Mouse (Mus musculus): ENCODE data around the gene Bora. TPM values are rescaled to one million over a fixed set of nuclear protein-coding genes. Genes with fewer than 3 reads are reported as not detected.
A peak's percentile ranks its signal among the peaks of the same experiment; 100 is the strongest.

The Bora gene
- polyA plus RNA-seq, 1 experiment from 2014 or later, result 65.9 TPM

GRCm38 (mm10) chr14:99088947-99089346, 42.9 kb downstream of the Bora start:
- H3K4me2 ChIP-seq (replicated peaks), result no peak overlapping the region
- H3K9ac ChIP-seq (replicated peaks), result no peak overlapping the region
- H3K27me3 ChIP-seq, result no peaks in the 10 kb centered on the region
- no peaks in the 10 kb centered on the region for H3K4me1 ChIP-seq
- 91% methylated on average over 7 of the region's 7 CpGs for WGBS
- H3K36me3 ChIP-seq, result peaks cover 72% of the 10 kb centered on the region
- H3K4me3 ChIP-seq, result no peak overlapping the region
- H3K9me3 ChIP-seq, result no peaks in the 10 kb centered on the region
- ATAC-seq (ENCODE audit: low FRiP score, low read depth), result no peak
- H3K27ac ChIP-seq (replicated peaks), result no peak overlapping the region

GRCm38 (mm10) chr14:99099267-99099966, 53.4 kb downstream of the Bora start, which contains the start of the genes Pibf1 and Dis3:
TSS of gene Pibf1 (plus strand) at chr14:99099424.
TSS of gene Dis3 (minus strand) at chr14:99099770.
- Histone ChIP-seq H3K27ac (replicated peaks) (peak within 1 kb of the TSS; percentile 75), H3K4me3 (peak within 1 kb of the TSS; percentile 92), H3K9me3 (no peaks in the 10 kb centered on the region), H3K4me2 (replicated peaks) (peak within 1 kb of the TSS; percentile 67), H3K36me3 (peaks cover 53% of the 10 kb centered on the region), H3K4me1 (peaks cover 13% of the 10 kb centered on the region), H3K9ac (replicated peaks) (peak within 1 kb of the TSS; percentile 90), H3K27me3 (no peaks in the 10 kb centered on the region)
- WGBS, result under 1% methylated on average over 72 of the region's 73 CpGs
- peak; percentile 99 for ATAC-seq (ENCODE audit: low FRiP score, low read depth)

GRCm38 (mm10) chr14:99099967-99100587, 54.1 kb downstream of the Bora start:
- Histone ChIP-seq H3K9ac (replicated peaks) (peak overlapping the region; percentile 63), H3K36me3 (peaks cover 54% of the 10 kb centered on the region), H3K4me2 (replicated peaks) (peak overlapping the region; percentile 57), H3K4me1 (peaks cover 13% of the 10 kb centered on the region), H3K9me3 (no peaks in the 10 kb centered on the region), H3K27me3 (no peaks in the 10 kb centered on the region), H3K4me3 (peak overlapping the region; percentile 92), H3K27ac (replicated peaks) (no peak overlapping the region)
- WGBS, result 6% methylated on average over 20 of the region's 20 CpGs
- ATAC-seq (ENCODE audit: low FRiP score, low read depth), result no peak; the same call in 1 of the 2 replicates

- peaks cover 13% of the 10 kb centered on the region for H3K4me1 ChIP-seq
- H3K4me3 ChIP-seq, result no peak overlapping the region
- H3K27ac ChIP-seq (replicated peaks), result no peak overlapping the region
- no peaks in the 10 kb centered on the region for H3K27me3 ChIP-seq
- H3K9ac ChIP-seq (replicated peaks), result no peak overlapping the region
- H3K9me3 ChIP-seq, result no peaks in the 10 kb centered on the region
- H3K36me3 ChIP-seq, result peaks cover 43% of the 10 kb centered on the region
- WGBS, result 94% methylated on average over 4 of the region's 4 CpGs
- no peak for ATAC-seq (ENCODE audit: low FRiP score, low read depth)
- H3K4me2 ChIP-seq (replicated peaks), result no peak overlapping the region
These were observed 57.0 kb downstream of the Bora start for GRCm38 (mm10) chr14:99103050-99103449.

- H3K27ac ChIP-seq (replicated peaks), result no peak overlapping the region
- WGBS, result 95% methylated on average over 6 of the region's 6 CpGs
- no peaks in the 10 kb centered on the region for H3K27me3 ChIP-seq
- H3K4me2 ChIP-seq (replicated peaks), result no peak overlapping the region
- no peak overlapping the region for H3K9ac ChIP-seq (replicated peaks)
- no peak overlapping the region for H3K4me3 ChIP-seq
- H3K4me1 ChIP-seq, result peaks cover 5% of the 10 kb centered on the region
- no peaks in the 10 kb centered on the region for H3K9me3 ChIP-seq
- peaks cover 57% of the 10 kb centered on the region for H3K36me3 ChIP-seq
- no peak for ATAC-seq (ENCODE audit: low FRiP score, low read depth)
These were observed 58.6 kb downstream of the Bora start for GRCm38 (mm10) chr14:99104542-99105123.

GRCm38 (mm10) chr14:99106671-99107070, 60.6 kb downstream of the Bora start:
- H3K4me3 ChIP-seq, result no peak overlapping the region
- no peaks in the 10 kb centered on the region for H3K9me3 ChIP-seq
- H3K4me1 ChIP-seq, result no peaks in the 10 kb centered on the region
- WGBS, result 94% methylated on average over 2 of the region's 2 CpGs
- no peak overlapping the region for H3K9ac ChIP-seq (replicated peaks)
- H3K4me2 ChIP-seq (replicated peaks), result no peak overlapping the region
- H3K27me3 ChIP-seq, result no peaks in the 10 kb centered on the region
- no peak overlapping the region for H3K27ac ChIP-seq (replicated peaks)
- no peak for ATAC-seq (ENCODE audit: low FRiP score, low read depth)
- H3K36me3 ChIP-seq, result peaks cover 70% of the 10 kb centered on the region

- H3K27me3 ChIP-seq, result no peaks in the 10 kb centered on the region
- no peaks in the 10 kb centered on the region for H3K4me1 ChIP-seq
- H3K9me3 ChIP-seq, result no peaks in the 10 kb centered on the region
- H3K27ac ChIP-seq (replicated peaks), result no peak overlapping the region
- 86% methylated on average over 2 of the region's 2 CpGs for WGBS
- no peak overlapping the region for H3K4me3 ChIP-seq
- peaks cover 66% of the 10 kb centered on the region for H3K36me3 ChIP-seq
- no peak for ATAC-seq (ENCODE audit: low FRiP score, low read depth)
- no peak overlapping the region for H3K4me2 ChIP-seq (replicated peaks)
- H3K9ac ChIP-seq (replicated peaks), result no peak overlapping the region
These were observed 61.7 kb downstream of the Bora start for GRCm38 (mm10) chr14:99107631-99108187.

- Histone ChIP-seq H3K4me2 (replicated peaks) (no peak overlapping the region), H3K9ac (replicated peaks) (no peak overlapping the region), H3K27me3 (no peaks in the 10 kb centered on the region), H3K9me3 (no peaks in the 10 kb centered on the region), H3K4me3 (no peak overlapping the region), H3K36me3 (peaks cover 65% of the 10 kb centered on the region), H3K27ac (replicated peaks) (no peak overlapping the region), H3K4me1 (no peaks in the 10 kb centered on the region)
- WGBS, result 90% methylated on average over 6 of the region's 6 CpGs
- ATAC-seq (ENCODE audit: low FRiP score, low read depth), result no peak
These were observed 62.7 kb downstream of the Bora start for GRCm38 (mm10) chr14:99108762-99109161.

GRCm38 (mm10) chr14:99117576-99117975, 71.6 kb downstream of the Bora start:
- H3K4me1 ChIP-seq, result no peaks in the 10 kb centered on the region
- no peaks in the 10 kb centered on the region for H3K9me3 ChIP-seq
- H3K4me2 ChIP-seq (replicated peaks), result no peak overlapping the region
- ATAC-seq (ENCODE audit: low FRiP score, low read depth), result no peak
- H3K27me3 ChIP-seq, result no peaks in the 10 kb centered on the region
- H3K27ac ChIP-seq (replicated peaks), result no peak overlapping the region
- peaks cover 39% of the 10 kb centered on the region for H3K36me3 ChIP-seq
- H3K4me3 ChIP-seq, result no peak overlapping the region
- WGBS, result 89% methylated on average over 4 of the region's 4 CpGs
- no peak overlapping the region for H3K9ac ChIP-seq (replicated peaks)

- WGBS, result 91% methylated on average over 11 of the region's 11 CpGs
- no peak overlapping the region for H3K4me2 ChIP-seq (replicated peaks)
- no peaks in the 10 kb centered on the region for H3K27me3 ChIP-seq
- H3K27ac ChIP-seq (replicated peaks), result no peak overlapping the region
- H3K36me3 ChIP-seq, result peaks cover 18% of the 10 kb centered on the region
- ATAC-seq (ENCODE audit: low FRiP score, low read depth), result no peak
- H3K4me3 ChIP-seq, result no peak overlapping the region
- H3K9ac ChIP-seq (replicated peaks), result no peak overlapping the region
- no peaks in the 10 kb centered on the region for H3K4me1 ChIP-seq
- no peaks in the 10 kb centered on the region for H3K9me3 ChIP-seq
These were observed 75.7 kb downstream of the Bora start for GRCm38 (mm10) chr14:99121584-99122339.

GRCm38 (mm10) chr14:99124076-99124475, 78.1 kb downstream of the Bora start:
- WGBS, result 93% methylated on average over 4 of the region's 4 CpGs
- H3K27ac ChIP-seq (replicated peaks), result no peak overlapping the region

More at GRCm38 (mm10) chr14:99124076-99124475, 78.1 kb downstream of the Bora start:
- no peaks in the 10 kb centered on the region for H3K4me1 ChIP-seq
- no peak for ATAC-seq (ENCODE audit: low FRiP score, low read depth)
- no peaks in the 10 kb centered on the region for H3K27me3 ChIP-seq
- no peak overlapping the region for H3K9ac ChIP-seq (replicated peaks)
- H3K4me2 ChIP-seq (replicated peaks), result no peak overlapping the region
- no peak overlapping the region for H3K4me3 ChIP-seq
- no peaks in the 10 kb centered on the region for H3K9me3 ChIP-seq
- H3K36me3 ChIP-seq, result 0 out of 2 replicates have a peak, but pooled peaks cover 10% of the 10 kb centered on the region
